Mouse (Mus musculus) embryonic facial prominence, embryonic 15.5 days (tissue): ENCODE measurements around the gene Xpnpep1. TPM values are rescaled to one million over a fixed set of nuclear protein-coding genes. Genes with fewer than 3 reads are reported as not detected.

Experiments
- ATAC-seq: fragments of 200-750 bp; cut with Nextera tagmentation; 2 replicates; pipeline ENCODE4 v1.8.0; 2017; ENCODE audit warnings: low read depth, moderate TSS enrichment; ENCODE audit not compliant: insufficient number of reproducible peaks, low FRiP score, low TSS enrichment
- H3K27ac ChIP-seq: fragments of 300-500 bp; sonication (generic); replicated peaks from 2 replicates; pipeline ENCODE4 v1.5.1; 2015; ENCODE audit warnings: mild to moderate bottlenecking, inconsistent platforms
- H3K27me3 ChIP-seq: fragments of 300-500 bp; sonication (generic); 2 replicates; pipeline ENCODE4 v1.6.1; 2015; ENCODE audit warnings: inconsistent platforms
- H3K36me3 ChIP-seq: fragments of 300-500 bp; sonication (generic); 2 replicates; pipeline ENCODE4 v1.6.1; 2015; ENCODE audit warnings: mild to moderate bottlenecking, inconsistent platforms
- H3K4me1 ChIP-seq: fragments of 300-500 bp; sonication (generic); 2 replicates; pipeline ENCODE4 v1.6.1; 2015; ENCODE audit warnings: inconsistent platforms
- H3K4me2 ChIP-seq: fragments of 300-500 bp; sonication (generic); replicated peaks from 2 replicates; pipeline ENCODE4 v1.6.1; 2015; ENCODE audit warnings: mild to moderate bottlenecking, inconsistent platforms
- H3K4me3 ChIP-seq: fragments of 300-500 bp; sonication (generic); replicated peaks from 2 replicates; pipeline ENCODE4 v1.5.1; 2015; ENCODE audit warnings: mild to moderate bottlenecking, inconsistent platforms
- H3K9ac ChIP-seq: fragments of 300-500 bp; sonication (generic); 2 replicates; pipeline ENCODE4 v1.6.1; 2015; ENCODE audit warnings: inconsistent platforms
- H3K9me3 ChIP-seq: fragments of 300-500 bp; sonication (generic); replicated peaks from 2 replicates; pipeline ENCODE4 v1.6.1; 2016; ENCODE audit warnings: inconsistent platforms
- WGBS: fragments of 180-500 bp; shearing (Covaris S2); methylation state at CpG from one replicate; pipeline ENCODE4 v1.1.7; 2015; 5-methylcytosine and 5-hydroxymethylcytosine counted together
- polyA plus RNA-seq: library from polyadenylated mRNA; unstranded; fragments of >200 nt; fragmentation: Nextera tagmentation; extraction: Ambion mirVana; gene quantifications from 2 replicates; pipeline ENCODE4 v1.2.1, GENCODE M21; 2015

The Xpnpep1 gene
- polyA plus RNA-seq, 1 experiment from 2014 or later = 132 TPM

DNA sequence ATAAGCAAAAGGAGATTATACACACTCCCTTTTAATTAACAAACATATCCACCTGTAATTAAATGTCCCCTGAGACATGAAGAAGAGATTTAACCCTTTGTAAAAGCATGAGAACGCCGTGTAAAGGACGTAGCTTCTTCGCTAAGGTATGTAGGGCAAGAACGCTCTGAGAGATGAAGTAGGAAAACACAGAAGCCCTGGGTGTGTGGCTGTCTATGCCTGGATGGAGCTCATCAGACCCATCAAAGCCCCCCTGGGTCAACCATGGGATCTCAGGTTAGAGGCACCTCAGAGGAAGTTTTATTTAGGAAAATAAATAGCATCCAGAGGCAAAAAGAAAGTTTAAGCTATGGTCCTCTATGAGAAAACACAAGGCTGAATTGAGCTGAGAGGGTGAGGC, 37.3 kb upstream of the Xpnpep1 start:
- no peak overlapping the region for H3K4me3 ChIP-seq
- H3K9me3 ChIP-seq = no peaks in the 10 kb centered on the region
- no peaks in the 10 kb centered on the region for H3K27me3 ChIP-seq
- no peak overlapping the region for H3K27ac ChIP-seq
- 83% methylated on average over 5 of the region's 5 CpGs for WGBS
- no peak overlapping the region for H3K9ac ChIP-seq
- peaks cover 36% of the 10 kb centered on the region for H3K4me1 ChIP-seq
- no peak for ATAC-seq
- no peaks in the 10 kb centered on the region for H3K36me3 ChIP-seq
- no peak overlapping the region for H3K4me2 ChIP-seq

DNA sequence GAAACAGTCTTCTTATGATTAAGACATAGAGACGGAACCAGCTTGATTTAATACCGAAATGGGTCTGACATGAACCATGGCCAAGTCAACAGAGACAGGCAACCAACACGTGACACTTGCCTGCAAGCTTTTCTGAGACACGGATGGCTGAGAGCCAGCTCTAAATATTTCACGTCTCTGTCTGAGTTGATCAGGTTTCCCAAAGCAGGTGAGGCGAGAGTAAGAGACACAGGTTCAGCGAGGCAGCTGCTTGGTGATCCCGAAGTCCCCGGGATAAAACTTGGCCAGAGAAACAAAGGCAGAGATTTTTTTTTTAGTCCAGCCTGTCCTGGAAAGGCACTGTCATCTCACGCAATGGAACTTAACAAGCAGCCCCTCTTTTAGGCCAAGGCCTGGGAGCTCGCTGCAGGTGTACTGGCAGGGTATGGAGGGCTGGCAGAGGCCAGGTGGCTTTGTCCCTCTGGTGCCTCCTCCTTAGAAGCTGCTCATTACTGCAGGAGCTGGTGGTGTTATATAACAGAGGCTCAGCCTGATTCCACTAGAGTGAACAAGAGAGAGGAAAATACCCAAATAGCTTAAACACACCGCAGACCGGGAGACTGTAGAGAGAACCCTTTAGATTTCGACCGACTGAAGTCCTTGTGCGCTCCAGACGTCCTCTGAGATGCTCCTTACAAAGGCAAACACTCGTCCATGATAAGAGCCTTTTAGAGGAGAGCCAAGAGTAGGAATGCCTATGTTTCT, 36.4 kb upstream of the Xpnpep1 start:
- peak overlapping the region; percentile 66 for H3K27ac ChIP-seq
- no peak overlapping the region for H3K4me3 ChIP-seq
- peaks cover 45% of the 10 kb centered on the region for H3K4me1 ChIP-seq
- no peak overlapping the region for H3K9ac ChIP-seq
- 44% methylated on average over 18 of the region's 18 CpGs for WGBS
- no peaks in the 10 kb centered on the region for H3K9me3 ChIP-seq
- no peaks in the 10 kb centered on the region for H3K36me3 ChIP-seq
- H3K4me2 ChIP-seq = no peak overlapping the region; the same call in 1 of the 2 replicates
- no peaks in the 10 kb centered on the region for H3K27me3 ChIP-seq
- ATAC-seq = peak; percentile 63; the same call in 1 of the 2 replicates

DNA sequence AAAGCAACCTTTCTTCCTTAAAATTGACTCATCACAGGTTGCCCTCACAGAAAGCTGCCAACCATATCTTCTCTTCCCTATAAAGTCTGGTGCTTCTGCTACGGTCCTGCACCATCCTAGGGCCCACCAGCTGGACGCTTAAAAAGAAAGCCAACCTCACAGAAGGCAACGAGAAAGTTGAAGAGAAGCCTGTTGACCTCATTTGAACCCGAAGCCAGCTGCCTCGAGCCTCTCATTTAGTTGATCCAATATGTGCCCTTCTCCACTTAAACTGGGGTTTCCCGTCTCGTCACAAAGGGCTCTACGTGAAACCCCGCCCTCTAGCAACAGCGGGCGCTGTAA, 35.9 kb upstream of the Xpnpep1 start:
- H3K27me3 ChIP-seq = no peaks in the 10 kb centered on the region
- peak overlapping the region; percentile 66 for H3K27ac ChIP-seq
- H3K9me3 ChIP-seq = no peaks in the 10 kb centered on the region
- H3K4me1 ChIP-seq = peaks cover 43% of the 10 kb centered on the region
- H3K4me2 ChIP-seq = no peak overlapping the region; the same call in 1 of the 2 replicates
- no peak overlapping the region for H3K4me3 ChIP-seq
- no peaks in the 10 kb centered on the region for H3K36me3 ChIP-seq
- H3K9ac ChIP-seq = no peak overlapping the region
- ATAC-seq = no peak
- 57% methylated on average over 11 of the region's 11 CpGs for WGBS

DNA sequence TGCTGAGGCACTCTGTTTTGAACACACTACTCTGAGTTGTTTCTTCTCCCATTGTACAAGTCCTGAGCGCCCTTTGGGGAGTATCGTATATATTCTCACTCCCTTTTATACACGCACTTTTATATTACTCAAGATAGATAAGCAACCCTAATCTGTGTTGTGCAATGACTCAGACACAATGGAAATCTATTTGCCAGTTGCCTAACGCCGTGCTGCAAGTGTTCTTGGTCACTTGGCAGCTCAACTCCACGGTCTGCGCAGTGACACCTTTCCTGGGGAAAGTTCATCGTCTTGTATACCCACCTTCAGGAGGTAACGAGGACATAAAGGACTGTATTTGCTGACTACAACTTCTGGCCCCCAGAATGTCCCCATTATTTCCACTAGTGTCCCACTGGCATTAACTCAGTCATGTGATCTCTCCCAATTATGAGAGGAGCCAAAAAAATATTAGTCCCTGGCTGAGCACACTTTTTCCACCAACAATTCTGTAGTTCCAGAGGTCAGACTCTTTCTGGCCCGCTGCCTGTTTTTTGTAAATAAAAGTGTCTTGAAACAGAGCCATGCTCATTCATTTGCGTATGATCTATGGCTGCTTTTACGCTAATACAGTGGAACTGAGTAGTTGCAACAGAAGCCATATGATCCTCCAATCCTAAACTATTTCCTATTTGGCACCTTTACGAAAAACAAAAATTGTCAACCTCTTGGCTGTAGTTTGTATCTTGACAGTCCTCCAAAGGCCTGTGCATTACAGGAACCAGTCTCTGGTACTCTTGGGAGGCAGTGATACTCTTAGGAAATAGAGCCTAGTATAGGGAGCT, 35.1 kb upstream of the Xpnpep1 start:
- Histone ChIP-seq H3K9me3 (no peaks in the 10 kb centered on the region), H3K4me2 (no peak overlapping the region), H3K4me1 (peaks cover 47% of the 10 kb centered on the region), H3K27me3 (no peaks in the 10 kb centered on the region), H3K4me3 (no peak overlapping the region), H3K27ac (peak overlapping the region; percentile 66), H3K9ac (no peak overlapping the region), H3K36me3 (no peaks in the 10 kb centered on the region)
- 77% methylated on average over 13 of the region's 13 CpGs for WGBS
- ATAC-seq = no peak

DNA sequence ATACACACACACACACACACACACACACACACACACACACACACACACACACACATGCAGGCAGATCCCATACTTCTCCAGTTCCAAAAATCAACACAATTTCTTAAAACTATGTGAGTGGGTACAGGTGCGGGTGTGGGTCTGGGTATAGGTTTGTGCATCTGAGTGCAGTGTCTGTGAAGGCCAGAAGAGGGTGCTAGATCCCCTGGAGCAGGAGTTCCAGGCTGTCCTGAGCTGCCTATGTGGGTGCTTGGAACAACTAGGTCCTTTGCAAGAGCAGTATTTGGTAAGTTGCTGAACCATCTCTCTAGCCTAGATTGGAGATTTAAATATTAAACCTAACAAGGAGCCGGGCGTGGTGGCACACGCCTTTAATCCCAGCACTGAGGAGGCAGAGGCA, 33.5 kb upstream of the Xpnpep1 start:
- Histone ChIP-seq H3K27me3 (no peaks in the 10 kb centered on the region), H3K9me3 (no peaks in the 10 kb centered on the region), H3K4me3 (no peak overlapping the region), H3K4me2 (no peak overlapping the region), H3K9ac (no peak overlapping the region), H3K27ac (no peak overlapping the region), H3K36me3 (no peaks in the 10 kb centered on the region), H3K4me1 (peaks cover 42% of the 10 kb centered on the region)
- WGBS = 97% methylated on average over 4 of the region's 4 CpGs
- ATAC-seq = no peak

DNA sequence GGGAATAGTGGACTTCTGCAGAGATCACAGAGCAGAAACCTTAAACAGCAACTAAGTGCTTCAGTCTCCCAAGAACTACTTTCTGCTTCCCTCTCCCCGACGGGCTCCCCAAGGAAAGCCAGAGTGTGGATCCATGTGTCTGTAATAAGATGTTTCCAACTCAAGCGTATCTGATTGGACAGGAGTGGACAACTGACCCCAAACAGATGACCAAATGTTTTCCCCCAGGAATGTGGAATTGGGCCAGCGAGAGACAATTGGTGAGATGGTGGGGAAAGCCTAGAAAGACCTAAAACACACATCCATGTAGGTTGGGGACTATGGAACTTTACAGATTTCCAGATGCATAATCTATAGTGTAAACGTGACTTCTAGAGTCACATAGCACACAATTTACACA, 32.4 kb upstream of the Xpnpep1 start:
- Histone ChIP-seq H3K4me1 (peaks cover 39% of the 10 kb centered on the region), H3K4me3 (no peak overlapping the region), H3K27me3 (no peaks in the 10 kb centered on the region), H3K36me3 (no peaks in the 10 kb centered on the region), H3K4me2 (no peak overlapping the region), H3K9ac (no peak overlapping the region), H3K9me3 (no peaks in the 10 kb centered on the region), H3K27ac (no peak overlapping the region)
- ATAC-seq = no peak
- 67% methylated on average over 5 of the region's 5 CpGs for WGBS

DNA sequence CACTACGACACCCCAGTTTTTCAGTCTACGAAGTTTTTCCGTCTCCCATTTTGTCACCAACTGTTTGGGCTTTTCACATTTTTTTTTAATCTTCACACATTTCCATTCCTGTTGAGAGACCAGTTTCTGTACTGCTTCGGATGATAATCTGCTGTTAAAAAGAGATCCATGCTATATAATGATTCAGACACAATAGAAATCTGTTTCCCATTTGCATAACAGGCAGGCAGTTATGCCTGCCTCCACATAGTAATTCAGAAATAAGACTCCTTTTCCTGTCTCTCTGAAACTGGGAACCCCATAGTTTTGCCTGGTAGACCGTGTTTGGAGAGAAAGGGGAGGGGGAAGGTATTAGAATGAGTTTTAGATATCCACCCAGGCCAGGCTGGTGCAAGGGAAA, 31.6 kb upstream of the Xpnpep1 start:
- ATAC-seq = no peak
- no peaks in the 10 kb centered on the region for H3K27me3 ChIP-seq
- H3K27ac ChIP-seq = peak overlapping the region; percentile 60; the same call in 1 of the 2 replicates
- no peak overlapping the region for H3K9ac ChIP-seq
- no peak overlapping the region for H3K4me3 ChIP-seq
- no peak overlapping the region for H3K4me2 ChIP-seq
- H3K36me3 ChIP-seq = no peaks in the 10 kb centered on the region
- H3K4me1 ChIP-seq = peaks cover 39% of the 10 kb centered on the region
- H3K9me3 ChIP-seq = no peaks in the 10 kb centered on the region
- 22% methylated on average over 5 of the region's 5 CpGs for WGBS

DNA sequence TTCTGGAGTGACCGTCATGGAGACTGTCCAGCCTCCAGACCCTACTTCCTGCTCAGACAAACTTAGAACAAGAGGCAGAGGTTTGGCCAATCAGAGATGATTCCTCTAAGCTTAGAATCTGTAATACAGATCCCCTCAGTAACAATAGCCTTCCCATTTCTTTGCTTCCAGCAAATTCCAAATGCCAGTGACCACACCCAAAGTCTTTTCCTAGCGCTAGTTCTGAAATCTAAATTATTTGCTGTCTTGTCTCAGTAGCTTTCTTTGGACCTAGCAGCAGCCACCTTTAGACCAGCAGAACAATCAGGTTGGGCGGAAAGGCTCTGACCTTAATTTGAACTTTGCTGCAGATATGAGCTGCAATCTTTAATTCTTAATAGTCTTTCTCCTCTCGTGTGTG, 30.9 kb upstream of the Xpnpep1 start:
- no peak for ATAC-seq

DNA sequence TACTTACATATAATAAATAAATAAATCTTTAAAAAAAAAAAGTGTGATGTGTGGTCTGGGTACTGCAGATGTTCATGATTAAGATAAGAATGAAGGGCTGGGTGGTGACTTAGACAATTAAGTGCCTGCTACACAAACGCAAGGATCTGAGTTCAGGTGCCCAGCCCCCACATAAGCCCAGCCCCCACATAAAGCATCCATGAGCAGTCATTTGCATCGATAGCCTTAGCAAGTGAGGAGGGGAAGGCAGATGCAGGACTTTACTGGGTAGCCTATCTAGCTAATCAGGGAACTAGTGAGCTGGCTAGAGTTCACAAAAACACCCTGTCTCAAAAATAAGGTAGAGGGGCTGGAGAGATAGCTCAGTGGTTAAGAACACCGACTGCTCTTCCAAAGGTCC, 29.4 kb upstream of the Xpnpep1 start:
- no peak overlapping the region for H3K9ac ChIP-seq
- no peak overlapping the region for H3K4me2 ChIP-seq
- ATAC-seq = no peak
- no peak overlapping the region for H3K27ac ChIP-seq
- 65% methylated on average over 3 of the region's 3 CpGs for WGBS
- H3K9me3 ChIP-seq = no peaks in the 10 kb centered on the region
- H3K4me3 ChIP-seq = no peak overlapping the region
- peaks cover 39% of the 10 kb centered on the region for H3K4me1 ChIP-seq
- H3K27me3 ChIP-seq = no peaks in the 10 kb centered on the region
- H3K36me3 ChIP-seq = no peaks in the 10 kb centered on the region

More for the DNA sequence above, 30.9 kb upstream of the Xpnpep1 start:
- Histone ChIP-seq H3K9me3 (no peaks in the 10 kb centered on the region), H3K4me1 (peaks cover 37% of the 10 kb centered on the region), H3K36me3 (no peaks in the 10 kb centered on the region), H3K4me2 (no peak overlapping the region), H3K27me3 (no peaks in the 10 kb centered on the region), H3K4me3 (no peak overlapping the region), H3K27ac (0 out of 2 replicates have a peak overlapping the region, but pooled peaks have one; percentile 1), H3K9ac (no peak overlapping the region)
- WGBS = 51% methylated on average over 4 of the region's 4 CpGs

DNA sequence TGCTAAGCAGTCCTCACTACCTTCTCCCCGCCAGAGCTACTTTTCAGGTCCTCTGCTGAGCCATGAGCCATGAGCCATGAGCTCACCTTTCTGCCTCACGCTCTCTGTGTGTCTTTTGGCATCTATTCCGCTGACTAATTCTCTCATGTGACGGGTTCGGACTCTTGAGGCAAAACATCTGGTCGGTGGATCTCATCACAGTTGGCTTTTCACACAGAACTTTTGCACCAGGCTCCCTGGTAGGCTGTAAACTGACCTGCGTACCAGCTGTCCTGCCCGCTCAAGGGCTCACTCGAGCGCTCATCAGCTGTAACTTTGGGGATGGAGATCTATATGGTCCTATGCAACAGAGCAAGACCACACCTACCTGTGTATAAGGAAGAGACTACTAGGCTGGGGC, 26.9 kb upstream of the Xpnpep1 start:
- ATAC-seq = peak; percentile 35; the same call in 1 of the 2 replicates
- H3K4me3 ChIP-seq = no peak overlapping the region
- H3K4me2 ChIP-seq = no peak overlapping the region
- no peak overlapping the region for H3K9ac ChIP-seq
- H3K4me1 ChIP-seq = peaks cover 34% of the 10 kb centered on the region
- 36% methylated on average over 10 of the region's 10 CpGs for WGBS
- H3K9me3 ChIP-seq = no peaks in the 10 kb centered on the region
- H3K27ac ChIP-seq = no peak overlapping the region
- H3K36me3 ChIP-seq = no peaks in the 10 kb centered on the region
- H3K27me3 ChIP-seq = no peaks in the 10 kb centered on the region

DNA sequence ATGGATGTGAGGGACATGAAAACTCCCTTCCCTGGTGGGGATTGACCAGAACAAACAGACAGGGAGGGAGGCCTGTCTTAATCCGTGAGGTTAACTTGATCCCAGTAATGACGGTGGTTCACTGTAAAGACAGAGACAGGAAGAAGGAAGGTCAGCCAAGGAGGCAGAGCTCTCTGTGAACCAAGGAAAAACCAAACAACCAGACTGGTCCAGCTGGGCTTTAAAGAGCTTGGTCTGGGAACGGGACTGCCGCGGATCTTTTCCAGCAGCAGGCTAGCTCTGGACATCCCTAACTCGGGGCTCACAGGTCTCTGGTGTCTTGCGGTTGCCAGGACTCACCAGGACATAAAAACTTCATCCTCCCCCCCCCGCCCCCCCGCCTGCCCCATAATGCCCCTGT, 26.5 kb upstream of the Xpnpep1 start:
- Histone ChIP-seq H3K4me3 (no peak overlapping the region), H3K27ac (no peak overlapping the region), H3K36me3 (no peaks in the 10 kb centered on the region), H3K9ac (no peak overlapping the region), H3K27me3 (no peaks in the 10 kb centered on the region), H3K4me1 (peaks cover 30% of the 10 kb centered on the region), H3K9me3 (no peaks in the 10 kb centered on the region), H3K4me2 (no peak overlapping the region)
- WGBS = 33% methylated on average over 9 of the region's 9 CpGs
- ATAC-seq = 0 out of 2 replicates have a peak, but pooled peaks have one; percentile 26
